Mouse (Mus musculus) C2C12 (cell line): ENCODE results near the gene Ick.

Experiments
- CTCF ChIP-seq: IDR thresholded peaks from one replicate; pipeline ENCODE4 v1.5.1; 2011; ENCODE audit not compliant: control insufficient read depth, insufficient read depth, insufficient read length
- MAX ChIP-seq: IDR thresholded peaks from one replicate; pipeline ENCODE4 v1.6.1; 2011; ENCODE audit warnings: mild to moderate bottlenecking, control low read depth
- MYOD1 ChIP-seq: IDR thresholded peaks from one replicate; pipeline ENCODE4 v1.6.1; 2011; ENCODE audit warnings: low read depth; ENCODE audit not compliant: control insufficient read depth, insufficient read length
- USF1 ChIP-seq: IDR thresholded peaks from one replicate; pipeline ENCODE4 v1.6.1; 2011; ENCODE audit warnings: low read depth, mild to moderate bottlenecking, control low read depth, moderate library complexity

DNA sequence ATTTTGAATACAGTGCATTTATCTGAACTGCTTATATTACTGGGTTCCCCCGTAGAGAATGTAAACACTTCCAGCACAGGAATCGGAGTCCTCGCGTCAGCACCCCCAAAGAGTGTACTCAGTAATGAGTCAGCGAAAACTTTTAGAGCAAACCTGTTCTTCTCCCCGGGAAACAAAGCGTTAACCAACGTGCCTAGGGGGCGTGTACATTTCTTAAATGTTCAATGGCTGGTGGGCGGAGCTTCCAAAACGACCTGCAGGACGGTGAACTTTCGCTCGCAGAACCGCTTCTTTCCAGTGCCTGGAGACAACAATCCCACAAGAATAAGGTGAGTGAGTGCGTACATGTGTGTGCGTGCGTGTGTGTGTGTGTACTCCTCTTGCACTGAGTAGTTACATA lies 82.7 kb downstream of the Ick start:
- no peak for TF ChIP-seq CTCF
- no peak for TF ChIP-seq USF1
- TF ChIP-seq MAX, result no peak
- TF ChIP-seq MYOD1, result no peak
